Mouse (Mus musculus) ovary, postnatal 36 days (tissue): ENCODE data around the gene Gm11060.
A peak's percentile ranks its signal among the peaks of the same experiment; 100 is the strongest.

ENCODE experiments used
- DNase-seq: peaks from one replicate; pipeline ENCODE4 v3.0.0; 2022; ENCODE audit warnings: low spot score, mixed read lengths

Gene Gm11060

GRCm38 (mm10) chr2:105091718-105092117, at the start of gene Gm11060:
Gene Gm11060 (plus strand): TSS chr2:105092018.
- DNase-seq = no peak

DNA sequence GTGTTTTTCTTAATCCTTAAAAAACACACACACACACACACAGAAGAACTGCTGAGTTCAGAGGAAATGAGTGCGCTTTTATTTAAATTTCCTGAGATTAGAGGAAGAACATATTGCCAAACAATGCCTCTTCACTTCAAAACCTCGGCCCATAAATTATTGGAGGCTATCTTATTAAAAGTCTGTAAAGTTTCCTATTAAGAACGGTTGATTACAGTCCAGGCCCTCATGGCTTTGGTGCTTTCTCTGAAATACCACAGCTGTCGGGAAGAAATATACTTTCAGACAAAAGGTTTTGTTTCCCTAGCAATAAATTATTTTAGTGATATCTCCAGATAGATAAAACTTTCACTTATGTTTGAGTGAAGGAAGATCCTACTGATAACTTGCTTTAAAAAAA, 48.7 kb upstream of the Gm11060 start:
- DNase-seq = no peak

DNA sequence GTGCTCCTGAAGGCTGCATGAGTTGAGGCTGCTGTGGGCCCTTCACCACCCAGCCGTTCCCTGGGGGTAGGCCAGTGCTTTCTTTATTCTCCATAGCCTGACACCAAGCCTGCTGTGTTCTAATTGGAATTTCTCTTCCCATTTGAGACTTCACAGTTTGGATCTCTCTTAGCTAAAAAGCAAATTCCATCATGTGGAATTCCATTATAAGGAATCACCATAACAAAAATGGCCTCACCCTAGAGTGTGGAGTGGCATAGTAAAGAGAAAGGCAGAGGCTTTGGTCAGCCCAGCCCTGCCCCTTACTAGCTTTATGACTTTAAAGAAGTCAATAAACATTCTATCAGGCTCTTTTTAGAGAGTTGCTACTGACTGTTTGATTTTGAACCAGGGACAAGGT, 43.5 kb upstream of the Gm11060 start:
- DNase-seq = no peak

DNA sequence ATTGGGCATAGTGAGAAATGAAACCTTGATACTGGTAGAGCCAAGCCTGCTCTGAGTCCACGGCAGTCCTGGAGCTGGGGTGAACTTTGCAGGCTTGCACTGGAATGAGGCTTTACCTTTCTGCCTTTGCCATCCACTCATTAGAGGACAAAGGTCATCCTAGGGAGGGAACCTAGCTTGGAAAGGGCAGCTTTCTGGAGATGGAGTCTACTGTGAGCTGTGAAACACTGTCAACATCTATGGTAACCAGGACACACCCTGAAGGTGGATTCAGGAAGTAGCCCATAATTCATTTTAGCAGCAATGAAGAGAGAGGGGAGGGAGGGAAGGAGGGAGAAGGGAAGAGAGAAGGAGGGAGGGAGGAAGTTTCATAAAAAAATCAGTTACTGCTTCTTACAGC, 36.3 kb upstream of the Gm11060 start:
- DNase-seq = no peak

GRCm38 (mm10) chr2:105058577-105059116, 33.2 kb upstream of the Gm11060 start:
- DNase-seq = no peak

- DNase-seq = no peak
Measured at GRCm38 (mm10) chr2:105062741-105063372, 29.0 kb upstream of the Gm11060 start.

GRCm38 (mm10) chr2:105072496-105072895, 19.3 kb upstream of the Gm11060 start:
- no peak for DNase-seq

- DNase-seq = peak; percentile 74
Measured at GRCm38 (mm10) chr2:105074196-105074595, 17.6 kb upstream of the Gm11060 start.

DNA sequence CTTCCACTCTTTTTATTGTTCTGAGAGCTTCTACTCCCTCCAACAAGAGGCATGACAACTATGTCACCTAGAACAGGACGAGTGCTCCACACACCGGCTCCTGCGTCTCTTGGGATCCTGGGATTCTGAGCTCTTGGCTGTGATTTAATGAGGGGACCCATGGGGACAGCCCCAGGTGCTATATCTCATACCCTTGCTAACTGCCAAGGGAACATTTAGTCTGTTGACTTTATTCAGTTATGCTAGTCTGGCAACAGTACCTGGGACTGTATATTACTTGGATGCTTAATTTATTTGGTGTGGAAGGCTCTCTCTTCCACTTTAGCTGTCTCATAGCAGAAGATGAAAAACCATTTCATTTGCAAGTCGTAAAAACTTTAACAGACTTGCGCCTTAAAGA, 16.0 kb upstream of the Gm11060 start:
- DNase-seq = no peak

DNA sequence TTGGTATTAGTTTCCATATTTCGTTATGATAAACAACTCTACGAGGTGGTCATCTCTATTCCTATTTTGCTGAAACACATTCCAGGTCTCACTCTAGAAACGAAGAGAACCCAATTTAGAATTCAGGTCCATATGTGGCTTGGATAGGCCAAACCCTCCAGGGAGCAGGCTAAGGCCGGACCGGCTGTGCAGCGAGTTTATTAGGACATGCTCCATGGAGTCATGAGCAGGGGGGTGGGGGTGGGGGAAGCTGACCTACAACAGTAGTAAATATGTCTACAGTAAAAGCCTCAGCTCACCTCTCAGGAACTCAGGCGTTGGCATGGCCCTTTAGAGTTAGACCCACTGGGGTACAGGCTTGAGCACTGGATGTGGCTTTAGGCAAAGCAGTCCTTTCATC, 14.7 kb upstream of the Gm11060 start:
- DNase-seq = no peak

GRCm38 (mm10) chr2:105082256-105082790, 9.5 kb upstream of the Gm11060 start:
- no peak for DNase-seq

GRCm38 (mm10) chr2:105084035-105084434, 7.8 kb upstream of the Gm11060 start:
- no peak for DNase-seq

DNA sequence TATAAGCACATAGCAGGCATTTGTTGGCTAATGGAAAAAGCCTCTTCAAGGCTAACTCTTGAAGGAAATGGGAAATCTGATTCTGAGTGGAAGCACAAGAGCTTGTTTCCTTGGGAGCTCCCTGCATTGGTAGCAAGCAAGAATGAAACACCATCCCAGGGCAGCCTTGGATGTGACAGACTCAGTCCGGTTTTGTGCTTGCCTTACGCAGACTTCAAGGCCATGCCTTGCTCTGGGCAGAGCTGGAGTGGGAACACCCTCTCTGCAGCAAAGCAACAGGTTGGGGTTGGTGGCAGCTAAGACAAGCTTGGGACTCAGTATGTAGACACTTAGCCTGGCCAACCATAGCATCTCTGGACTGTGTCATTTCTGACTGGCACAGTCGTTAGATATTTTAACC, 5.7 kb upstream of the Gm11060 start:
- DNase-seq = no peak

DNA sequence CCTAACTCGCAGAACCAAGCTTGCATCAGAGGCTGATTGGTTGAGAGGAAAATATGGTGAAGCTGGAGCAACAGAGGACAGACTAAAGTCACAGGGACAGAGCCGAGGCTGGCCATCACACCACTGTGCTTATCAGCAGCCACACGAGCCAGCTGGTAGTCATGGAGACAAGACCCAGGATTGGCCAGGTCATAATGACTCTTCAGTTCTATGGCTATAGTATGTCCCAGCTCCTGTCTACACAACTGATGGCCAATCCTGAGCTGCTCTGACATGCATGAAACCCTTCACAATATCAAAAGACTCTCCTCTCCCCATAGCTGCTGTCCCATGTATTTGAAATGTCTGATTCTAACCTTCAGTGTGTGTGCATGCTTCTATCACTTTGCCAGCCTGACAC, 3.8 kb upstream of the Gm11060 start:
- DNase-seq = no peak

DNA sequence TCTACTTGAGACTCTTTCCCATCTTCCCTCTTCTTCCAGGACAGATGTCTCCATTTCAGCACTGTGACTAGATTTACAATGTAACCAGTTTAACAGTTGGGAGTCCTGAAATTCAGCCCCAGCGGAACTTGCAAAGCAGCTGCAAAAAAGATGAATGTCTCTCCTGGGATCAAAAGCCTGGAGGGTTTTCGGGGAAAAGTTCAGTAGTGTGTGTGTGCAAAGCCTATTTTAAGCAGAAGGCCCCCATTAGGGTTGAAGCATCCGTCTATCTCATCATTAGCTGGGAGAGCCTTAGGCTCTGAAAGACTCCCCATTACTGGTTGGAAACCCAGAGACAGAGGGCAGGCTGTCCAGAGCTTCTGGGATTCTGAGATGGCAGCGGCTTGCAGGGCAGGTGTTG, 2.7 kb upstream of the Gm11060 start:
- DNase-seq = no peak

DNA sequence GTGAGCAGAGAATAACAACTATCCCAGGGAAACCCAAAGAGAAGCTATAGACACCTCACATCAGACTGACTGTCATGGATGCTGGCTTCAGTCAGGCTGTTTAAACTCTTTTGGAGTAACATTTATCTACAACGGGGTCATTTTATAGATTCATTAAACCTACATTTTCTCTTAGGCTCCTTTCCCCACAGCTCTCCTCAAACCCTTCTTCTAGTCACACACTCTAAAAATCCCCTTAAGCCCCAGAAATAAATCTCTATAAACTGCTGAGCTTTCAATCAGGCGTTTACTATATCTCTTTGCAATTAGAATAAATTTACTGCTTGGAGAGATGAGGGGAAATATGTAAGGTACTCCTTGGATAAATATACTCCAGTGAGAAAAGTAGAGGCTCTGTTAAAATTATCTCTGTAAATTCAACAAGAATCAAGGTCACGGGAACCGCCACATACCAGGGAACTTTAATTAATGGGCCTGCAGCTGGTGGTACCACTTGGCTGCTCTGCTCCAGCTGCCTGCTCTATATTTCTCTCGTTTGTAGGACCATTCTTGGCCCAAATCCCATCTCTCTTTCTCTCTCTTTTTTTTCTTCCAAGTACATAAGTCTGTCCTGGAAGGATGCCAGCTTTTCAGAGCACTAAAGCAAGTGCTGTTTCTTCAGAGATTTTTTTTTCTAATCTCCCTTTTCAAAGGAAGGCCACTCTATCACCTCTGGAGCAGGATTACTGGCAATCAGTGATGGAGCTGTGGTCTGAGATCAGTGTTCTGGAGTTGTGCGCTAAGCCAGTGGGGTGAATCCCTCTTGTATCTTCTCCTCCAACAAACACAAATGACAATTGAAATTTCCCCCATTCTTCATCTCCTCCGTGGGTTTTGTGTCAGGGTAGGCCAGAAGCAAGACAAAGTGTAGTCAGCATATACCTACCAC, 2.0 kb upstream of the Gm11060 start:
- DNase-seq = no peak

- DNase-seq = no peak
Measured at GRCm38 (mm10) chr2:105090991-105091390, 827 bp upstream of the Gm11060 start.

DNA sequence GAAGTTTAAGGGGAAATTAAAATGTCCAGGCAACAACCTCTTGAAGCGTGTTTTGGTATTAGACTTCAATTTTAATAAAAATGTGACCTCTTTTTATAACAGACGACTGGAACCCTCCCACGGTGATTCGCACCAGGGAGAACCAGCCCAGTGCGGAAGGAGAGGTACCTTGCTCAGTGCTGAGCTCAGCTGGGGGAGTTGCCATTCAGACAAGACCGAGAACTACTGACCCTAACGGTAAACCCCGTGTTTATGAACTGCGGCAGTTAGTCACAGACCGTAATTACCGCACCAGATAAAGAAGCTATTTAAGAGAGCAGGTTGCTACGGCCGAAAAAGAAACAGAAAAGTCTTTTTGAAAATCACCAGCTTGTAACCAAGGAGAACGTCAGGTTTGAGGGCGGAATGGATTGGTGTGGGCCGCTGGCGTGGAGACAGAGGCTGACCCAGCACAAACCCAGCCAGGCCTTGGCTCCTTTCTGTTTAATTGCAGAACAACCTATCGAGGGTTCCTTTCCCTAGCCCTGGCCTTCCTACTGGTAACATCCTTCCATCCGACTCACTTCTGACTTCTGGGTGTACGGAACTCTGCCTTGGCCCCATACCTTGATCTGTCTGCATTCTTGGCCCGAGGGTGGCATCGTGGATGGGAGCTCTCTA, 5.6 kb downstream of the Gm11060 start:
- no peak for DNase-seq

DNA sequence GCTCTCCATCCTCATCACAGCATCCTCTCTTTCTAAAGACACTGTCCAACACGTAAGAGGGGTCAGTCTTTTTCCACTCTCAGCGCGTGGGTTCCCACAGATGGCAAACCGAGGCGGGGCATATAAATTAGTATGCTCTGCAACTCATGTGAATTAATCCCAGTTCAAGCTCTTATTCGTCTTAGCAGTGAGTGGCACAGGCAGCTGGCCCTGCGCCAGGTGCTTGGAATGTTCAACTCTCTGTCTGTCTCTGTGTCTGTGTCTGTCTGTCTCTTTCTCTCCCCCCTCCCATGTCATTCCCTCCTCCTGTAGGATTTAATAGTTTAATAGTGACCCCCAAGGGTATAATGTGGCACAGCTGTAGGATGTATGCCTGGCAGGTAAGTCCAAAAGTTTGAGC, 7.6 kb downstream of the Gm11060 start:
- no peak for DNase-seq

GRCm38 (mm10) chr2:105100541-105100940, 8.7 kb downstream of the Gm11060 start:
- no peak for DNase-seq

GRCm38 (mm10) chr2:105108703-105109158, 16.9 kb downstream of the Gm11060 start:
- peak; percentile 84 for DNase-seq

DNA sequence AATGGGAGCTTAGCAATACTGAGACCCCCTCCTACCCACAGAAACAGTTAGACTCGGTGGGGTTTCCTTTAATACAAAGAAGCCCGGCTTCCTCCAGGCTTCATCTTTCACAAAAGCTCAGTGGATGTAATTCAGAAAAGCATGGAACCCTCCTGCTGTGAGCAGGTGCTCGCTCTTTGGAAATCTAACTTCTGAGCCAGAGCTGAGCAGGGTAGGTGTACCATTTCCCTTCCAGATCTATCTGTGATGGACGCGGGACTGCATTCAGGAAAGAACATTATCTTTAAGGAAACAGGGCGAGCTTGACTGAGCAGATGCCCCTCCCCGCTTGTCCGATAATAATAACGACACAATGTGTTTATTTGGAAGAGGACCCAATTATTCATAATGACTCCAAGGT, 22.3 kb downstream of the Gm11060 start:
- no peak for DNase-seq
